Mouse (Mus musculus): ENCODE data around the gene Acot2. TPM values are rescaled to one million over a fixed set of nuclear protein-coding genes. Genes with fewer than 3 reads are reported as not detected.
"Not testable (repeated sequence)": the region's sequence is repeated elsewhere in the genome, so short reads cannot be mapped to it uniquely, and the experiment has no call there.

The Acot2 gene
- polyA plus RNA-seq (2012; rRNA removed) (2.7 and 2.9 TPM in 2 replicates), polyA plus RNA-seq (2014; fragmentation: Nextera tagmentation; extraction: Ambion mirVana) (5.5 and 6.0 TPM in 2 replicates)

DNA sequence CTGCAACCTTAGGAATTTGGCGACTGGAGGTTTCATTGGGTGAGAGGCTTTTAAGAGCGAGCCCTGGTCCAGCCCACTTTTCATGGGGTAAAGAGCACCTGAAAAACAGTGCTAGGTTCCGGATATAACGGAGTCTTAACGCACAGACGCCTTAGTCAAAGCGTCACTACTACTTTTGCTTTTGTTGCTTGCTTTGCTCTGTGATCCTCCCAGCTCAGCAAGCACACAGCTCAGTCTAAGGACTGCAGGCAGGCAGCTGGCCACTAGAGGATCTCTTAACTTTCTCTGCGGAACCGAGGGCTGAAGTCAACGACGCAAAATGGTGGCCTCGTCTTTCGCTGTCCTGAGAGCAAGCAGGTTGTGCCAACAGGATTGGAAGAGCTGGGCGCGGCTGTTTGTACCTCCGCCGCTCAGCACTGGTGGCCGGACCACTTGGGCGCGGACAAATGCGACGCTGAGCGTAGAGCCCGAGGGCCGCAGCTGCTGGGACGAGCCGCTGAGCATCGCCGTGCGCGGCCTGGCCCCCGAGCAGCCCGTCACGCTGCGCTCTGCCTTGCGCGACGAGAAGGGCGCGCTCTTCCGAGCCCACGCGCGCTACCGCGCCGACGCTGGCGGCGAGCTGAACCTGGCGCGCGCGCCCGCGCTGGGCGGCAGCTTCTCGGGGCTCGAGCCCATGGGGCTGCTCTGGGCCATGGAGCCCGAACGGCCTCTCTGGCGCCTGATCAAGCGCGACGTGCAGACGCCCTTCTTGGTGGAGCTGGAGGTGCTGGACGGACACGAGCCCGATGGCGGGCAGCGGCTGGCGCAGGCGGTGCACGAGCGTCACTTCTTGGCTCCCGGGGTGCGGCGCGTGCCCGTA, at the start of gene Acot2:
Gene Acot2, plus strand, starts transcription at position 279 of the 859 bp plus-strand sequence.
- TF ChIP-seq EP300 (IDR thresholded peaks at IDR 0.05; ENCODE audit: low read depth) (no peak), CTCF (IDR thresholded peaks at IDR 0.05; ENCODE audit: low read depth) (peak; percentile 66)
- Histone ChIP-seq H3K9me3 (ENCODE audit: control insufficient read depth, low read length) (no peaks in the 10 kb centered on the region), H3K36me3 (replicated peaks; ENCODE audit: control insufficient read depth, insufficient read depth, low read depth) (no peaks in the 10 kb centered on the region), H3K4me1 (replicated peaks; ENCODE audit: control insufficient read depth in 2 of 2, insufficient read depth in 2 of 2, low read length in 1 of 2) (peaks cover 0 to 6% of the 10 kb centered on the region in 2 experiments; a peak in 2 of 4 replicates), H3K9ac (replicated peaks) (peak within 1 kb of the TSS; percentile 70), H3K4me3 (ENCODE audit: insufficient read depth in 1 of 2, low read depth in 2 of 2, low read length in 2 of 2) (peak within 1 kb of the TSS; percentile 66 to 70), H3K27me3 (ENCODE audit: control insufficient read depth, insufficient read depth, low read length) (no peaks in the 10 kb centered on the region), H3K4me2 (ENCODE audit: low read depth) (peak within 1 kb of the TSS; percentile 75), H3K27ac (peak within 1 kb of the TSS; percentile 50)
- ATAC-seq (ENCODE audit: insufficient read depth): peak; percentile 77
- DNase-seq (ENCODE audit: low read depth in 3 of 3, low spot score in 3 of 3): peak in 1 of 3 experiments; percentile 56
- 1% methylated on average over 80 of the region's 80 CpGs for WGBS (ENCODE audit: insufficient replicate concordance)

DNA sequence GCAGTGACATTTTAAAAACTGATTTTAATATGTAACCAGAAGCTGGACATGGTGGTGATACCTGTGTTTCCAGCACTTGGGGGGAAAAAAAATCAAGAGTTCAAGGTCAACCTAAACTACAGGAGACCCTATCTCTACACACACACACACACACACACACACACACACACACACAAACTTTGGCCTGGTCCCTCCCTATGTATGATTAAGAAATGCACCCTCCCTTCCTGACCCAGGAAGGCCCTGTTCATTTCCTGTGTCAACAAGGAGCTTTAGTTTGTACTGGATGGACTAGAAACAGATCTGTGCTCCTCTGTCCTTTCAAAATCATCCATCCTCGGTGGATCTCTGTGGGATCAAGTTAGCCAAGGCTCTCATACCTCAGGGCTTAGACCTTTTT, 49.1 kb upstream of the Acot2 start:
- not testable (repeated sequence) for DNase-seq (ENCODE audit: low read depth in 3 of 3, low spot score in 3 of 3); ATAC-seq (ENCODE audit: insufficient read depth); H3K4me3 ChIP-seq (ENCODE audit: insufficient read depth in 1 of 2, low read depth in 2 of 2, low read length in 2 of 2); H3K27me3 ChIP-seq (ENCODE audit: control insufficient read depth, insufficient read depth, low read length); H3K4me2 ChIP-seq (ENCODE audit: low read depth); H3K9ac ChIP-seq (replicated peaks); H3K9me3 ChIP-seq (ENCODE audit: control insufficient read depth, low read length); H3K27ac ChIP-seq; H3K36me3 ChIP-seq (replicated peaks; ENCODE audit: control insufficient read depth, insufficient read depth, low read depth)
- WGBS (ENCODE audit: insufficient replicate concordance): 35% methylated on average over 1 of the region's 1 CpGs
- H3K4me1 ChIP-seq (replicated peaks; ENCODE audit: control insufficient read depth in 2 of 2, insufficient read depth in 2 of 2, low read length in 1 of 2): peaks cover 9 to 27% of the 10 kb centered on the region in 2 experiments

DNA sequence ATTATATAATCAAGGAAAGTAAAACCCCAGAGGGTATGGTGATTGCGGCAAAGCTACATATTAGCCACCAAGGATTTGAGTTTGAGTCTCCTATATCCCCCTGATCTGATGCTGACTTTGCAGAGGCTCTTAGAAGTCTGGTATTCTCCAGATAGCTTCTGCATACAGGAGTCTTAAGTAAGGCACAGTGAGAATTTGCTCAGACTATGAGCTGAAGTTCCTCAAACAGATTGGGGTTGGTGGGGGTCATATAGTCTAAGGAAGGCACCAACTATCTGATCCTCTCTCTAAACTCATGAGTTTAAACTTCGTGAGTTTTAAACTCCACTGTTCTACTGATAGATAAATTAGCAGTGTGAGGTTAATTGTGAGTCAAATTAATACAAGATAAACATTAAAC, 48.3 kb upstream of the Acot2 start:
- Histone ChIP-seq H3K4me1 (replicated peaks; ENCODE audit: control insufficient read depth in 2 of 2, insufficient read depth in 2 of 2, low read length in 1 of 2) (peaks cover 9 to 27% of the 10 kb centered on the region in 2 experiments), H3K9me3 (ENCODE audit: control insufficient read depth, low read length) (no peaks in the 10 kb centered on the region), H3K4me3 (ENCODE audit: insufficient read depth in 1 of 2, low read depth in 2 of 2, low read length in 2 of 2) (no peak overlapping the region), H3K27me3 (ENCODE audit: control insufficient read depth, insufficient read depth, low read length) (no peaks in the 10 kb centered on the region), H3K4me2 (ENCODE audit: low read depth) (no peak overlapping the region), H3K36me3 (replicated peaks; ENCODE audit: control insufficient read depth, insufficient read depth, low read depth) (no peaks in the 10 kb centered on the region), H3K27ac (no peak overlapping the region), H3K9ac (replicated peaks) (no peak overlapping the region)
- ATAC-seq (ENCODE audit: insufficient read depth): no peak
- 66% methylated on average over 2 of the region's 2 CpGs for WGBS (ENCODE audit: insufficient replicate concordance)
- TF ChIP-seq EP300 (IDR thresholded peaks at IDR 0.05; ENCODE audit: low read depth): no peak
- no peak for TF ChIP-seq CTCF (IDR thresholded peaks at IDR 0.05; ENCODE audit: low read depth)
- DNase-seq (ENCODE audit: low read depth in 3 of 3, low spot score in 3 of 3): no peak

DNA sequence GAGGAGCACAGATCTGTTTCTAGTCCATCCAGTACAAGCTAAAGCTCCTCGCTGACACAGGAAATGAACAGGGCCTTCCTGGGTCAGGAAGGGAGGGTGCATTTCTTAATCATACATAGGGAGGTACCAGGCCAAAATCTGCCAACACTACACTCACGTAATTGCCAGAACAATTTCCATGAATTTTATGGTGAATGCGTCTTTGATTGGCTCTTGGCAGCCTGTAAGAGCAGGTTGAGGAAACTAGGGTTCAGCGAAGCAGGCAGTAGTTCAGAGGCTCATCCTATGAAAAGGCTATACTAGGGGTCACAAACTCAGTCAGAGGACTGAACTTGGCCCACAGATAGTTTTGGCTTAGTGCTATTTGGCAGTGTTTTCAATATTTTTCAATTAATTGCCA, 47.6 kb upstream of the Acot2 start:
- Histone ChIP-seq H3K9ac (replicated peaks) (no peak overlapping the region), H3K4me3 (ENCODE audit: insufficient read depth in 1 of 2, low read depth in 2 of 2, low read length in 2 of 2) (no peak overlapping the region), H3K36me3 (replicated peaks; ENCODE audit: control insufficient read depth, insufficient read depth, low read depth) (no peaks in the 10 kb centered on the region), H3K27ac (no peak overlapping the region), H3K27me3 (ENCODE audit: control insufficient read depth, insufficient read depth, low read length) (no peaks in the 10 kb centered on the region), H3K9me3 (ENCODE audit: control insufficient read depth, low read length) (no peaks in the 10 kb centered on the region), H3K4me1 (replicated peaks; ENCODE audit: control insufficient read depth in 2 of 2, insufficient read depth in 2 of 2, low read length in 1 of 2) (peaks cover 9 to 27% of the 10 kb centered on the region in 2 experiments), H3K4me2 (ENCODE audit: low read depth) (no peak overlapping the region)
- ATAC-seq (ENCODE audit: insufficient read depth) (no peak), DNase-seq (ENCODE audit: low read depth in 3 of 3, low spot score in 3 of 3) (no peak)
- 49% methylated on average over 4 of the region's 4 CpGs for WGBS (ENCODE audit: insufficient replicate concordance)
- no peak for TF ChIP-seq CTCF (IDR thresholded peaks at IDR 0.05; ENCODE audit: low read depth)
- no peak for TF ChIP-seq EP300 (IDR thresholded peaks at IDR 0.05; ENCODE audit: low read depth)

DNA sequence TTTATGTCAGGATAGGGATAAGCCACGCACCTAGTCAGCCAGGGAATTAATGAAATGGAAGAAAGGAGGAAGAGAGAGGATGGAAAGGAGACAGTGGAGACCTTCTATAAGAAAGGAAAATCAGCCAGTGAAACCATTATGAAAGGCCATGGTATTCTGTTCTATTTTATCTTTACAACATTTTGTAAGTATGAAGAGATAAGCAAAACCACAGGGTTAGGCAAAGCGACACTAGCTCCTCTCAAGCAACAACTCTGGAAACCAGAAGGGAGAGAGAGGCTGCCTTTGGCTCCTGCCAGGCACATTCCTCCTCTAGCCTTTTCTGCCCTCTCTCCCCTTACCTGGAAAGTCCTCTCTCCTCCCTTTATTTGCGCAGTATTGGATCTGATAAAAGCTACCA, 45.7 kb upstream of the Acot2 start:
- peaks cover 9 to 29% of the 10 kb centered on the region in 2 experiments for H3K4me1 ChIP-seq (replicated peaks; ENCODE audit: control insufficient read depth in 2 of 2, insufficient read depth in 2 of 2, low read length in 1 of 2)
- ATAC-seq (ENCODE audit: insufficient read depth) (peak; percentile 65; the same call in 1 of the 2 replicates), DNase-seq (ENCODE audit: low read depth in 3 of 3, low spot score in 3 of 3) (no peak)
- H3K36me3 ChIP-seq (replicated peaks; ENCODE audit: control insufficient read depth, insufficient read depth, low read depth): no peaks in the 10 kb centered on the region
- no peaks in the 10 kb centered on the region for H3K9me3 ChIP-seq (ENCODE audit: control insufficient read depth, low read length)
- 25% methylated on average over 3 of the region's 3 CpGs for WGBS (ENCODE audit: insufficient replicate concordance)
- H3K27me3 ChIP-seq (ENCODE audit: control insufficient read depth, insufficient read depth, low read length): no peaks in the 10 kb centered on the region
- H3K9ac ChIP-seq (replicated peaks): no peak overlapping the region
- H3K4me3 ChIP-seq (ENCODE audit: insufficient read depth in 1 of 2, low read depth in 2 of 2, low read length in 2 of 2): no peak overlapping the region
- peak overlapping the region; percentile 41 for H3K4me2 ChIP-seq (ENCODE audit: low read depth)
- TF ChIP-seq EP300 (IDR thresholded peaks at IDR 0.05; ENCODE audit: low read depth) (no peak), CTCF (IDR thresholded peaks at IDR 0.05; ENCODE audit: low read depth) (no peak)
- H3K27ac ChIP-seq: no peak overlapping the region
